Mouse (Mus musculus): ENCODE data around the gene Olfr71. TPM values are rescaled to one million over a fixed set of nuclear protein-coding genes. Genes with fewer than 3 reads are reported as not detected.
A peak's percentile ranks its signal among the peaks of the same experiment; 100 is the strongest.

Olfr71 gene
- total RNA-seq, 2 experiments from 2014 or later, result not detected

DNA sequence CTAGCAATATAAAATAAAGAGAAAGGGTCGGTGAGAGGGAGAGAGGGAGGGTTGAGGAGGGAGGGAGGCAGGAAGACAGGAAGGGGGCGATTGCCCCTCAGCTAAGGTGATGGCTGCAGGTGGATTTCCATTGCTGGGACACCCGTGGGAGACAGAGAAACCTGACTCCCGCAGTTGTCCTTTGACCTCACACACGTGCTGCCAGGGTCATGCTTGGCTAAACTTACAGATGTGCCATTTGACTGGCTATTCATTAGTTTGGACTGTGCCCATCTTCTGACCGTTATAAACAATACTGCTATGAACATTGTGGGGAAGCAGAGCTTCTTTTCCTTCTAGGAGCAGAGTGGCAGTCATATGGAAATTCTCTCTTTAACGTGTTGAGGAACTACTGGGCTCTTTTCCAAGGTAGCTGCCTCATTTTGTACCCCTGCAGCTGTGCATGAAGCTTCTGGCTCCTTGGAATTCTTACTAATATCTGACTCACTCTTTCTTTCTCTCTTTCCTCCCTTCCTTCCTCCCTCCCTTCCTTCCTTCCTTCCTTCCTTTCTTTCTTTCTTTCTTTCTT, 3.7 kb upstream of the Olfr71 start:
- no peak for ATAC-seq (replicated peaks; ENCODE audit: poor library complexity)

DNA sequence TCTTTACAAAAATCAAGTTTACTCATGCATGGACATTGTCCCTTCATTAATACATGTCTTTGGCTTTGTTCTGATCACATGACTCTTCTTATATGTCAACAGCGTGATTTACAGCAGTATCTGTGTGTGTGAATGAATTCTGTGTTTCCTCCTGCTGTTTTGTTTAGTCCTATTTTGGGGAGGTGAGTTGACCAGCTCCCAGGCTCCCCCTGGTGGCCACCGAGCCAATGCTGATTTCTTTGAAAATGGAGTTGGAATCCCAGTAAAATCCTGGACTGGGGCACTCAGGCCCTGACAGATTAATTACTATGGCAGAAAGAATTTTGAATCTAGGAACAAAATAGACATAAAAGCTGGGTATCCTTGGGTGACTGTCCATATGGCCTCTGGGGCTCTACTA, 1.8 kb upstream of the Olfr71 start:
- peak; percentile 80 for ATAC-seq (replicated peaks; ENCODE audit: poor library complexity)

- ATAC-seq (replicated peaks; ENCODE audit: poor library complexity), result no peak
Observed at GRCm38 (mm10) chr4:43705991-43706390, 4.1 kb downstream of the Olfr71 start.

- no peak for ATAC-seq (replicated peaks; ENCODE audit: poor library complexity)
Observed at GRCm38 (mm10) chr4:43703851-43704250, 6.2 kb downstream of the Olfr71 start.

- ATAC-seq (replicated peaks; ENCODE audit: poor library complexity), result no peak
Observed at GRCm38 (mm10) chr4:43703439-43703838, 6.6 kb downstream of the Olfr71 start.

GRCm38 (mm10) chr4:43700707-43701106, 9.3 kb downstream of the Olfr71 start, which contains the start of gene Olfr70:
Gene Olfr70, minus strand, starts transcription at chr4:43700807.
- no peak for ATAC-seq (replicated peaks; ENCODE audit: poor library complexity)

GRCm38 (mm10) chr4:43696561-43696960, 13.5 kb downstream of the Olfr71 start:
- no peak for ATAC-seq (replicated peaks; ENCODE audit: poor library complexity)

DNA sequence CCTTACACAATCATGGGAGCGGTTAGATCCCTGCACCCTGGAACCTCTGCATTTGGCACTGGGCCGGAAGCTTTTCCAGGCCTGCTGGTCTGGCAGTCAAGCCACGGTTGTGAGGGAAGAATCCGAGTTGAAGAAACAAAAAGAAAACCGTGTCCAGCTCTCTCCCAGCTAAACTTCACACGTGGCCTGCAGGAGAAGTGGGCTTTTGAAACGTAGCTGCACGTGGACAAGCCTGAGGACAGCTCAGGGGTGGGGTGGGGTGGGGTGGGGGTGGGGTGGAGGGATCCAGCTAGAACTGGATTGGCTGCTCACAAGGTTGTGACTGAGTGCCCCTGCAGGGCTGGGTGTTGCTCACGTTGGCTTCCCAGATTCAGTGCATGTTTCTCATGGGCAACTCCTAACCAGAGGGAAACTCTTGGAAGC, 14.8 kb downstream of the Olfr71 start:
- ATAC-seq (replicated peaks; ENCODE audit: poor library complexity), result no peak

DNA sequence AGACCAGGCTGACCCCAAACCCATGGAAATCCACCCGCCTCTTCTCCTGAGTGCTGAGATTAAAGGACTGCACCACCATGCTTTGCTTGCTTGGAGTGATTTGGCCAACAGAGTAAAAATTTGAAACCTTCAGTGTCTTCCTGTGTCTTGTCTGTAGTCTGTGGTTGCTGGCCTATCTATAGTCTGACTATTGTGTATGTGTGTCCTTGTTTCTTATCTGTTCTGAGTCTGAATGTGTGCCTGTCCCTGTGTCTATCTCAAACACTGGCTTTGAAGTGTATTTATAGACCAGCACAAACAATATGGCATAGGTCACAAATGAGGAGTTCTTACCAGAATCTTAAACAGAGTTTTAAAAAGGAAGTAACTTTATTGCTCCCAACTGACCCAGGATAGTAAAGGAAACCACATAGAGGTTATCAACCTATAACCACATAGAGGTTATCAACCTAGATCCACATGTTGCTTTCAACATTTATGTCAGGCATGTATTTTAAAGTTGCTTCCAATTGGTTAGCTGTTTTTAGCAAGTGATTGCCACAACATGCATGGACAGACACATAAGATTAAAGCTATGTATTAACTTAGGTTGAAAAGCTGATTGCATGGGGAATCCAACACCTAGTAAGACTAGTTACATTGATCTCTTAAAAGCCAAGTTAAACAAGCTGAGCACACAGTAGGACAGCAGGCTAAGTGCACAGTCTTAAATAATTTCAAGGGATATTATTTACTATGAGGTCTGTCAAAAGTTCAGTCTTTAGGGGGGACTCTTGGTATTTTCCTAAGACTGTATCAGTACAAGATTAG, 15.4 kb downstream of the Olfr71 start:
- peak; percentile 39 for ATAC-seq (replicated peaks; ENCODE audit: poor library complexity)

DNA sequence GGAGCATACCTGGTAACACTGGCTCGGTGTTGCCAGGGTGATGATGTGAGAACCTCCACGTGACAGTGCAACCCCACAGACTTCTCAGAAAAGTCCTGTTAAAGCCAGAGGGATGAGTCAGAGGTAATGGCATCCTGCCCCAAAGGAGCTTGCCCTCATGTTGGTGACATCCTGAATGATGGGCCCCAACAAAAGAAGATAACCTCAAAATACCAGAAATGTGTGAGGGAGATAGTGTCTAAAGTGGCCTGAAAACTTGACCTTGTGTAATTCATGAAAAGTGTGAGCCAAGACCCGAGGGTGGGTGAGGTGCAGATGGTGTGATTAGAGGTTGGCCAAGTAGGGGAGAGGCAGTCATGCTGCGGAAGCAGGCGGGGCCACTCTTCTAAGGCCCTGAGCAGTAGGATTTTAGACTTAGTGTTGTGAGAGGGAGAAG, 16.2 kb downstream of the Olfr71 start:
- peak; percentile 78 for ATAC-seq (replicated peaks; ENCODE audit: poor library complexity)

DNA sequence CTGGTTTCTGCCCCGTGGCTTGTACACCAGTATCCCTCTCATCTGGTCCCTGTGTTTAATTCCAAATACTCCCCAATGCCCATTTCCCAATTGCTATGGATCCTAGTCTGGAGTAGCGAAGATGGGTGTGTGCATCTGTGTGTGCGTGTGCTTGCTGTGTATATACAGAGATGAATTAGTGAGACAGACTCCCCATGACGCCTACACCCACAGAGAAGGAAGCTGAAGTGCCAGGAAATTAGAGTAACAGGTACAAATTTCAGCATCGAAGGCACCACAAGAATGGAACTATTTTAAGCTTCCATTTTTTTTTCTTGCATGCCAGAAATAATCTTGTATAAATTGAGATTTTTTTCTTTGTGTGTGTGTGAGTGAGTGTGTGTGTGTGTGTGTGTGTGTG, 19.0 kb downstream of the Olfr71 start:
- ATAC-seq (replicated peaks; ENCODE audit: poor library complexity), result no peak

DNA sequence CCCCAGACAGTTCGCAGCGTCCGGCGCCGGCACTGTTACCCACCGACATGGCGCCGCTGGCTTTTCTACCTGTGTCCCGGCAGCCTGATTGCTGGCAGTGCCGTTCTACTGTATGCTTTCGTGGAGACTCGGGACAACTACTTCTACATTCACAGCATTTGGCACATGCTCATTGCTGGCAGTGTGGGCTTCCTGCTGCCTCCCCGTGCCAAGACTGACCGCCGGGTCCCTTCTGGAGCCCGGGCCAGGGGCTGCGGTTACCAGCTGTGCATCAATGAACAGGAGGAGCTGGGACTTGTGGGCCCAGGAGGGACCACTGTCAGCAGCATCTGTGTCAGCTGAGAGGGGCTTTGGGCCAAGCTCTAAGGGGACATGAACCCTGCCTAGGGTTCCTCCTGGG, 20.0 kb downstream of the Olfr71 start:
- no peak for ATAC-seq (replicated peaks; ENCODE audit: poor library complexity)

DNA sequence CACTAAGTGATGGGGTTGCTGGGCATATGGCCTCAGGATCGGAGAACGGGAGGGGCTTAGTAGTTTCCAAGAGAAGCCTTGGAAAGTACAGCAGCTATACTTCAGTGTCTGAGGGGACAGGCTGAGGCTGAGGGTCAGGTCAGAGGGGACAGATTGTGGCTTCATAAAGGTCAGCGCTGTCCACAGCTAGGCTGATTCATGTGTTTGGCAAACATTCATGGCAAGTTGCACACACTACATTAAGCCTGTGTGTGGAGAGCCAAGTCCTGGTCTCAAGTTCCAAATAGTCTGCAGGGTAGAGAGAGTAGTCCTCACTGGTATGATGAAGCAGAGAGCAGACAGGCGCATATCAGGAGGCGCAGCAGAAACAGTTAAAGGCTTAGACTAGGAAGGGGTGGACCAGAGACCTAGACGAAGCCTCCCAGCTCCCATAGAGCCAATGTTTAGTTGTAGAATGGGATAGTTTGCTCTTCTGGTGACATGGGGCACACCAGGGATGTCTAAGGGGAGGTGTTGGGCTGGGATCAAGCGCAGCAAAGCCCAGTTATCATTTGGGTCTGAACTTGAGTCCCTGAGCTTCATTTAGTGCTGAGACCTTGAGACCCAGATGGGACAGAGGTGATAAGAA, 30.5 kb downstream of the Olfr71 start:
- no peak for ATAC-seq (replicated peaks; ENCODE audit: poor library complexity)

GRCm38 (mm10) chr4:43678541-43678940, 31.5 kb downstream of the Olfr71 start:
- no peak for ATAC-seq (replicated peaks; ENCODE audit: poor library complexity)

GRCm38 (mm10) chr4:43675608-43676007, 34.4 kb downstream of the Olfr71 start:
- ATAC-seq (replicated peaks; ENCODE audit: poor library complexity), result no peak

GRCm38 (mm10) chr4:43674974-43675373, 35.1 kb downstream of the Olfr71 start:
- ATAC-seq (replicated peaks; ENCODE audit: poor library complexity), result no peak

- no peak for ATAC-seq (replicated peaks; ENCODE audit: poor library complexity)
Observed at GRCm38 (mm10) chr4:43673703-43674102, 36.4 kb downstream of the Olfr71 start.

GRCm38 (mm10) chr4:43672070-43672469, 38.0 kb downstream of the Olfr71 start:
- ATAC-seq (replicated peaks; ENCODE audit: poor library complexity), result peak; percentile 67

- peak; percentile 10; the same call in 1 of the 2 replicates for ATAC-seq (replicated peaks; ENCODE audit: poor library complexity)
Observed at GRCm38 (mm10) chr4:43669428-43669794, 40.6 kb downstream of the Olfr71 start.

GRCm38 (mm10) chr4:43668782-43669427, 41.1 kb downstream of the Olfr71 start, which contains the start of the genes Tmem8b and Fam221b:
Gene Tmem8b, plus strand, starts transcription at chr4:43668971.
Gene Fam221b, minus strand, starts transcription at chr4:43669145.
- peak; percentile 90 for ATAC-seq (replicated peaks; ENCODE audit: poor library complexity)

DNA sequence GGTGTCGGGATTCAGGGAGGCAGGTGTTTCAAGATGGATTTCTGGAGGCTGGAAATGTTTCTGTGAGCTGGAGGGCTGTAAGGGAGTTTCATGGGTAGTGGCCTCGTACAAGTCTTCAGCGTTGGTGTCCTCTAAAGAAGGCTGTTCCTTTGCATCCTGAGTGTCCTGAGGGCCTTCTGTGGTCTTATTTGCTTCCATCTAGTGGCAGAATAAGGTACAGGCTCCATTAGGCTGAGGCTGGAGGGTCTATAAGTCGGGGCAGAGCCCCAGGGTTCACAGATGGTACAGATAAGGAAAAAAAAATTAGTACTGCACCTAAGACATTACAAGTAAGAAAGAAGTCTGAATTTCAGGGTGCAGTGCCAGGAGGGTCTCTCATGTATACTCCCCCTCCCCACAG, 43.6 kb downstream of the Olfr71 start:
- peak; percentile 51 for ATAC-seq (replicated peaks; ENCODE audit: poor library complexity)
